Mouse (Mus musculus) brain, embryonic 18.5 days (tissue): ENCODE data around the gene Slc39a5.

Experiments
- DNase-seq: peaks from one replicate; pipeline ENCODE4 v3.0.0-alpha.2; 2012; ENCODE audit warnings: low read depth, low spot score

Gene Slc39a5

GRCm38 (mm10) chr10:128376099-128376454 is 25.0 kb downstream of the Slc39a5 start:
- no peak for DNase-seq

GRCm38 (mm10) chr10:128374393-128374792 is 26.6 kb downstream of the Slc39a5 start:
- no peak for DNase-seq

- no peak for DNase-seq
Measured at GRCm38 (mm10) chr10:128372989-128373748, 27.9 kb downstream of the Slc39a5 start.

GRCm38 (mm10) chr10:128372142-128372541 is 28.9 kb downstream of the Slc39a5 start:
- no peak for DNase-seq

GRCm38 (mm10) chr10:128370601-128371000 is 30.4 kb downstream of the Slc39a5 start:
- DNase-seq: no peak

GRCm38 (mm10) chr10:128370021-128370420 is 31.0 kb downstream of the Slc39a5 start:
- no peak for DNase-seq

GRCm38 (mm10) chr10:128369599-128369998 is 31.4 kb downstream of the Slc39a5 start:
- DNase-seq: no peak

GRCm38 (mm10) chr10:128369218-128369543 is 31.8 kb downstream of the Slc39a5 start:
- DNase-seq: no peak

- peak; percentile 89 for DNase-seq
Measured at GRCm38 (mm10) chr10:128368402-128369217, 32.4 kb downstream of the Slc39a5 start, which contains the start of gene Coq10a. Coq10a (minus strand) TSS chr10:128368997.

GRCm38 (mm10) chr10:128367899-128368401 is 33.1 kb downstream of the Slc39a5 start:
- no peak for DNase-seq

GRCm38 (mm10) chr10:128362568-128362967 is 38.5 kb downstream of the Slc39a5 start:
- no peak for DNase-seq

GRCm38 (mm10) chr10:128361836-128362235 is 39.2 kb downstream of the Slc39a5 start:
- DNase-seq: no peak

- DNase-seq: no peak
Measured at GRCm38 (mm10) chr10:128359226-128359625, 41.8 kb downstream of the Slc39a5 start.

- DNase-seq: no peak
Measured at GRCm38 (mm10) chr10:128358796-128359195, 42.2 kb downstream of the Slc39a5 start.

GRCm38 (mm10) chr10:128347541-128347940 is 53.5 kb downstream of the Slc39a5 start:
- DNase-seq: no peak
